Mouse (Mus musculus) liver, adult 2 months (tissue): ENCODE data around the gene Olfr645. TPM values are rescaled to one million over a fixed set of nuclear protein-coding genes. Genes with fewer than 3 reads are reported as not detected.

Source experiments
- DNase-seq: peaks from one replicate; pipeline ENCODE4 v3.0.0-alpha.2; 2011; ENCODE audit warnings: low read depth, low spot score; ENCODE audit errors: extremely low read depth
- H3K27ac ChIP-seq: fragments of 200-500 bp; replicated peaks from 2 replicates; pipeline ENCODE4 v1.5.1; 2012; ENCODE audit warnings: low read depth, mild to moderate bottlenecking, control low read depth, inconsistent platforms, low read length; ENCODE audit not compliant: insufficient read depth
- H3K27me3 ChIP-seq: fragments of 200-500 bp; 2 replicates; pipeline ENCODE4 v1.6.1; 2012; ENCODE audit warnings: mild to moderate bottlenecking, moderate library complexity, low read length, inconsistent platforms; ENCODE audit not compliant: control insufficient read depth, insufficient read depth
- H3K36me3 ChIP-seq: fragments of 200-500 bp; 2 replicates; pipeline ENCODE4 v1.6.1; 2012; ENCODE audit warnings: low read length, inconsistent platforms; ENCODE audit not compliant: control insufficient read depth, insufficient read depth
- H3K4me1 ChIP-seq: fragments of 200-500 bp; 2 replicates; pipeline ENCODE4 v1.6.1; 2011; ENCODE audit warnings: low read length; ENCODE audit not compliant: control insufficient read depth, insufficient read depth
- H3K4me3 ChIP-seq: fragments of 200-500 bp; 2 replicates; pipeline ENCODE4 v1.5.1; 2011; ENCODE audit warnings: low read depth, mild to moderate bottlenecking, control low read depth, low read length, moderate library complexity; ENCODE audit not compliant: insufficient read depth
- H3K79me2 ChIP-seq: fragments of 200-500 bp; 2 replicates; pipeline ENCODE4 v1.6.1; 2012; ENCODE audit warnings: inconsistent platforms, mild to moderate bottlenecking, low read length, moderate library complexity; ENCODE audit not compliant: control insufficient read depth, insufficient read depth
- H3K9ac ChIP-seq: fragments of 200-500 bp; 2 replicates; pipeline ENCODE4 v1.6.1; 2012; ENCODE audit warnings: low read depth, mild to moderate bottlenecking, control low read depth, inconsistent platforms, low read length
- CTCF ChIP-seq: fragments of 200-500 bp; IDR thresholded peaks from 2 replicates; pipeline ENCODE4 v1.5.1; 2011; ENCODE audit warnings: low read depth, low read length, control low read depth
- POLR2A ChIP-seq: fragments of 200-500 bp; IDR thresholded peaks from 2 replicates; pipeline ENCODE4 v1.6.1; 2011; ENCODE audit warnings: low read length, control low read depth; ENCODE audit not compliant: insufficient read depth; ENCODE audit errors: extremely low read depth
- WGBS: fragments of 180-500 bp; shearing (Covaris S2); methylation state at CpG from one replicate; pipeline ENCODE4 v1.1.7; 2018; 5-methylcytosine and 5-hydroxymethylcytosine counted together
- polyA plus RNA-seq: library from polyadenylated mRNA; depleted of rRNA; stranded (reverse); fragments of >200 nt; gene quantifications from 2 replicates; pipeline ENCODE4 v1.2.3, GENCODE M21; 2012; rRNA removed
- total RNA-seq: library from RNA; depleted of rRNA; stranded (reverse); fragments of >200 nt; gene quantifications from 2 replicates; pipeline ENCODE4 v1.2.3, GENCODE M21; 2014; rRNA removed

Gene Olfr645
- total RNA-seq (not detected in 2 replicates), polyA plus RNA-seq (not detected in 2 replicates)

DNA sequence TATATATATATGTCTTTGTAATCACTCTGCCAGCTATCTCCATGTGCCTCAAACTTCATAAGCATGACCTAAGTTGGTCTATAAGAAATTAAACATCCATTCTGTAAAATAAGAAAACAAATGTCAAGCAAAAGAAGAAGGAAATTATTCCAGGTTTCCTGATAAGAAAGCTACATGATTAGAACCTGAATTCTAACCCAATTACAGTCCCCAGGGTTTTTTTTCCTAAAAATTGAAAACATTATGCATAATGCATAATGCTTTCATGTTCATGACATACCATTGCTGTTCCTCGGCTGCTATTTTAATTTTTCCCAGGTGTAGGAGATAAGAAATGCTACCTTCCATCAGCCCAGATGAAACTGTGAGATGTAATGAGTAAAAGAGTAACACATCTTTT, at the start of gene Olfr645:
Olfr645 (minus strand) TSS at position 101 of the 400 bp plus-strand sequence.
- 73% methylated on average over 1 of the region's 1 CpGs for WGBS
- Histone ChIP-seq H3K27me3 (no peaks in the 10 kb centered on the region), H3K36me3 (no peaks in the 10 kb centered on the region), H3K4me1 (no peaks in the 10 kb centered on the region), H3K79me2 (no peaks in the 10 kb centered on the region), H3K4me3 (no peak within 1 kb of the TSS), H3K27ac (no peak within 1 kb of the TSS), H3K9ac (no peak within 1 kb of the TSS)
- DNase-seq = no peak
- TF ChIP-seq CTCF (no peak), POLR2A (no peak)

GRCm38 (mm10) chr7:104129726-104130125, 44.5 kb upstream of the Olfr645 start, which contains the start of gene Ubqln5:
Ubqln5 (minus strand) TSS chr7:104129826.
- no peak within 1 kb of the TSS for H3K4me3 ChIP-seq
- H3K27me3 ChIP-seq = no peaks in the 10 kb centered on the region
- H3K36me3 ChIP-seq = no peaks in the 10 kb centered on the region
- no peak within 1 kb of the TSS for H3K27ac ChIP-seq
- no peaks in the 10 kb centered on the region for H3K79me2 ChIP-seq
- TF ChIP-seq CTCF = no peak
- no peak for TF ChIP-seq POLR2A
- no peak for DNase-seq
- no peaks in the 10 kb centered on the region for H3K4me1 ChIP-seq
- no peak within 1 kb of the TSS for H3K9ac ChIP-seq
- WGBS = 87% methylated on average over 5 of the region's 5 CpGs

- Histone ChIP-seq H3K9ac (no peak within 1 kb of the TSS), H3K36me3 (no peaks in the 10 kb centered on the region), H3K27me3 (no peaks in the 10 kb centered on the region), H3K27ac (no peak within 1 kb of the TSS), H3K79me2 (no peaks in the 10 kb centered on the region), H3K4me3 (no peak within 1 kb of the TSS), H3K4me1 (no peaks in the 10 kb centered on the region)
- no peak for DNase-seq
- TF ChIP-seq POLR2A (no peak), CTCF (no peak)
Measured at GRCm38 (mm10) chr7:104104757-104104972, 19.4 kb upstream of the Olfr645 start, which contains the start of gene Olfr646. Olfr646 (plus strand) TSS chr7:104104873.

- Histone ChIP-seq H3K79me2 (no peaks in the 10 kb centered on the region), H3K36me3 (no peaks in the 10 kb centered on the region), H3K4me1 (no peaks in the 10 kb centered on the region), H3K4me3 (no peak overlapping the region), H3K9ac (no peak overlapping the region), H3K27me3 (no peaks in the 10 kb centered on the region), H3K27ac (no peak overlapping the region)
- WGBS = 67% methylated on average over 4 of the region's 4 CpGs
- DNase-seq = no peak
- no peak for TF ChIP-seq CTCF
- TF ChIP-seq POLR2A = no peak
Measured at GRCm38 (mm10) chr7:104103913-104104756, 18.9 kb upstream of the Olfr645 start.

DNA sequence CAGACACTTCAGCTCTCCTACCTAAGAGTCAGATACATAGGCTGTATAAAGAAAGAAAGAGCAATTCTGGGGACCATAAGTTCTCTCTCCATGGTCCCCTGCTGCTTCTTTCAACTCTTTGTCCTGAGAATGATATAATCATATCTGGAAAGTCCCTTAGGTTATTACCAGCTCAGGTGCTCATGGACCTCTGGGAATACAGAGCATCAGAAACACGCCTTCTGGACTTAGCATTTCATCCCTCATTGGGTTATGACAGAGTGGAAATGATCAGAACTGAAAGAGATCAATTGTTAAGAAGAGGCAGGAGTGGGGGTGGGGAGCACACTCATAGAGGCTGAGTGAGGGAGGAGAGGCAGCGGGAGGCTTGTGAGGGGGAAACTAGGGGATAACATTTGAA, 13.5 kb downstream of the Olfr645 start, which contains the start of gene Olfr644:
Olfr644 (minus strand) TSS at position 101 of the 400 bp plus-strand sequence.
- TF ChIP-seq CTCF (no peak), POLR2A (no peak)
- no peak for DNase-seq
- Histone ChIP-seq H3K27ac (no peak within 1 kb of the TSS), H3K4me1 (no peaks in the 10 kb centered on the region), H3K36me3 (no peaks in the 10 kb centered on the region), H3K79me2 (no peaks in the 10 kb centered on the region), H3K27me3 (no peaks in the 10 kb centered on the region), H3K4me3 (no peak within 1 kb of the TSS), H3K9ac (no peak within 1 kb of the TSS)
- 61% methylated on average over 2 of the region's 2 CpGs for WGBS

DNA sequence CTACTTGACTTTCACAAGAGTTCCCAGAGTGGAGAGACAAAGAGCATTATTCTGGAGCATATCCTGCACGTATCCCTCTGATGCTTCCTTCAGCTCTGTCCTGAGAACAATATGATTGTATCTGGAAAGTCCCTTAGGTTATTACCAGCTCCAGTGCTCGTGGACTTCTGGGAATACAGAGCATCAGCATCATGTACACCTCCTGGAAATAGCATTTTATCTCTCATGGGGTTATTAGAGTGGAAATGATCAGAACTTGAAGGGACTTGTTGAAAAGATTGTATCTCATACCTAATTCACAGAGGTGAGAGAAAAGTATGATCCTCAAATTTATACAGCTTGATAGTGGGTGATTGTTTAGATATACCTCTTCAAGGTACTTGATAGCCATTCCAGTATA, 23.9 kb downstream of the Olfr645 start, which contains the start of gene 4930516K23Rik:
4930516K23Rik (minus strand) TSS at position 101 of the 400 bp plus-strand sequence.
- TF ChIP-seq CTCF (no peak), POLR2A (no peak)
- WGBS = 40% methylated on average over 2 of the region's 2 CpGs
- no peak for DNase-seq
- H3K79me2 ChIP-seq = no peaks in the 10 kb centered on the region
- H3K27ac ChIP-seq = no peak within 1 kb of the TSS
- H3K4me1 ChIP-seq = no peaks in the 10 kb centered on the region
- no peaks in the 10 kb centered on the region for H3K36me3 ChIP-seq
- H3K9ac ChIP-seq = no peak within 1 kb of the TSS
- H3K27me3 ChIP-seq = no peaks in the 10 kb centered on the region
- no peak within 1 kb of the TSS for H3K4me3 ChIP-seq
